Mouse (Mus musculus) E14TG2a.4 (cell line): ENCODE results near the gene Ehbp1l1.

Experiments used
- CTCF ChIP-seq: conservative IDR thresholded peaks from 2 replicates; pipeline ENCODE4 v1.5.1; 2014; ENCODE audit warnings: low read length
- NANOG ChIP-seq: IDR thresholded peaks from 2 replicates; pipeline ENCODE4 v1.6.1; 2014; ENCODE audit warnings: borderline replicate concordance, low read length, mixed read lengths

- TF ChIP-seq CTCF (no peak), NANOG (no peak)
These were observed 1.6 kb downstream of the Ehbp1l1 start for GRCm38 (mm10) chr19:5724549-5724941.
